Mouse (Mus musculus): ENCODE data around the gene Qrich2. TPM values are rescaled to one million over a fixed set of nuclear protein-coding genes. Genes with fewer than 3 reads are reported as not detected.
A peak's percentile ranks its signal among the peaks of the same experiment; 100 is the strongest.

Gene Qrich2
- polyA plus RNA-seq, 1 experiment from 2014 or later, result not detected

- Histone ChIP-seq H3K36me3 (no peaks in the 10 kb centered on the region), H3K27me3 (replicated peaks) (no peaks in the 10 kb centered on the region), H3K4me3 (no peak overlapping the region), H3K9me3 (replicated peaks) (no peaks in the 10 kb centered on the region), H3K4me2 (peak overlapping the region; percentile 16; the same call in 1 of the 2 replicates), H3K9ac (0 out of 2 replicates have a peak overlapping the region, but pooled peaks have one; percentile 22), H3K4me1 (peaks cover 42% of the 10 kb centered on the region), H3K27ac (peak overlapping the region; percentile 40; the same call in 1 of the 2 replicates)
- no peak for ATAC-seq
- 23% methylated on average over 8 of the region's 8 CpGs for WGBS (ENCODE audit: insufficient replicate concordance)
Observed at GRCm38 (mm10) chr11:116424621-116425407, 41.2 kb downstream of the Qrich2 start.

GRCm38 (mm10) chr11:116423782-116424620, 42.0 kb downstream of the Qrich2 start:
- Histone ChIP-seq H3K4me2 (peak overlapping the region; percentile 20; the same call in 1 of the 2 replicates), H3K4me1 (peaks cover 35% of the 10 kb centered on the region), H3K4me3 (no peak overlapping the region), H3K9me3 (replicated peaks) (no peaks in the 10 kb centered on the region), H3K36me3 (no peaks in the 10 kb centered on the region), H3K27me3 (replicated peaks) (no peaks in the 10 kb centered on the region), H3K27ac (peak overlapping the region; percentile 54), H3K9ac (0 out of 2 replicates have a peak overlapping the region, but pooled peaks have one; percentile 12)
- ATAC-seq, result no peak
- WGBS (ENCODE audit: insufficient replicate concordance), result 39% methylated on average over 10 of the region's 10 CpGs

GRCm38 (mm10) chr11:116423214-116423613, 42.8 kb downstream of the Qrich2 start:
- H3K36me3 ChIP-seq, result no peaks in the 10 kb centered on the region

GRCm38 (mm10) chr11:116422562-116422961, 43.5 kb downstream of the Qrich2 start:
- Histone ChIP-seq H3K27me3 (replicated peaks) (no peaks in the 10 kb centered on the region), H3K4me3 (no peak overlapping the region), H3K27ac (no peak overlapping the region), H3K4me1 (peaks cover 33% of the 10 kb centered on the region), H3K4me2 (no peak overlapping the region), H3K9me3 (replicated peaks) (no peaks in the 10 kb centered on the region), H3K9ac (no peak overlapping the region), H3K36me3 (no peaks in the 10 kb centered on the region)
- WGBS (ENCODE audit: insufficient replicate concordance), result 69% methylated on average over 2 of the region's 2 CpGs
- no peak for ATAC-seq

More at GRCm38 (mm10) chr11:116423214-116423613, 42.8 kb downstream of the Qrich2 start:
- no peak overlapping the region for H3K4me2 ChIP-seq
- H3K4me1 ChIP-seq, result peaks cover 30% of the 10 kb centered on the region
- 64% methylated on average over 6 of the region's 6 CpGs for WGBS (ENCODE audit: insufficient replicate concordance)
- H3K4me3 ChIP-seq, result no peak overlapping the region
- ATAC-seq, result no peak
- H3K9me3 ChIP-seq (replicated peaks), result no peaks in the 10 kb centered on the region
- no peak overlapping the region for H3K9ac ChIP-seq
- H3K27ac ChIP-seq, result no peak overlapping the region
- no peaks in the 10 kb centered on the region for H3K27me3 ChIP-seq (replicated peaks)

- ATAC-seq, result no peak
- no peaks in the 10 kb centered on the region for H3K9me3 ChIP-seq (replicated peaks)
- 68% methylated on average over 6 of the region's 6 CpGs for WGBS (ENCODE audit: insufficient replicate concordance)
- no peak overlapping the region for H3K4me2 ChIP-seq
- H3K4me3 ChIP-seq, result no peak overlapping the region
- no peaks in the 10 kb centered on the region for H3K27me3 ChIP-seq (replicated peaks)
- no peak overlapping the region for H3K27ac ChIP-seq
- peaks cover 33% of the 10 kb centered on the region for H3K4me1 ChIP-seq
- H3K9ac ChIP-seq, result no peak overlapping the region
- H3K36me3 ChIP-seq, result no peaks in the 10 kb centered on the region
Observed at GRCm38 (mm10) chr11:116421102-116421501, 44.9 kb downstream of the Qrich2 start.

- Histone ChIP-seq H3K36me3 (no peaks in the 10 kb centered on the region), H3K4me1 (peaks cover 16% of the 10 kb centered on the region), H3K27ac (no peak overlapping the region), H3K4me3 (no peak overlapping the region), H3K27me3 (replicated peaks) (peaks cover 14% of the 10 kb centered on the region), H3K4me2 (no peak overlapping the region), H3K9ac (no peak overlapping the region), H3K9me3 (replicated peaks) (no peaks in the 10 kb centered on the region)
- WGBS (ENCODE audit: insufficient replicate concordance), result 78% methylated on average over 6 of the region's 6 CpGs
- ATAC-seq, result no peak
Observed at GRCm38 (mm10) chr11:116418841-116419462, 47.1 kb downstream of the Qrich2 start.

GRCm38 (mm10) chr11:116418194-116418840, 47.7 kb downstream of the Qrich2 start:
- Histone ChIP-seq H3K9ac (no peak overlapping the region), H3K4me3 (no peak overlapping the region), H3K4me1 (peaks cover 18% of the 10 kb centered on the region), H3K4me2 (no peak overlapping the region), H3K27me3 (replicated peaks) (peaks cover 20% of the 10 kb centered on the region), H3K9me3 (replicated peaks) (no peaks in the 10 kb centered on the region), H3K36me3 (no peaks in the 10 kb centered on the region), H3K27ac (no peak overlapping the region)
- ATAC-seq, result no peak
- WGBS (ENCODE audit: insufficient replicate concordance), result 14% methylated on average over 2 of the region's 2 CpGs

GRCm38 (mm10) chr11:116417054-116417453, 49.0 kb downstream of the Qrich2 start:
- H3K4me2 ChIP-seq, result no peak overlapping the region
- H3K27ac ChIP-seq, result no peak overlapping the region
- peaks cover 31% of the 10 kb centered on the region for H3K4me1 ChIP-seq
- no peak overlapping the region for H3K9ac ChIP-seq
- H3K36me3 ChIP-seq, result no peaks in the 10 kb centered on the region
- no peak for ATAC-seq
- WGBS (ENCODE audit: insufficient replicate concordance), result 76% methylated on average over 5 of the region's 5 CpGs
- H3K9me3 ChIP-seq (replicated peaks), result no peaks in the 10 kb centered on the region
- H3K27me3 ChIP-seq (replicated peaks), result peaks cover 32% of the 10 kb centered on the region
- H3K4me3 ChIP-seq, result no peak overlapping the region

GRCm38 (mm10) chr11:116416196-116416943, 49.7 kb downstream of the Qrich2 start:
- H3K4me2 ChIP-seq, result no peak overlapping the region
- WGBS (ENCODE audit: insufficient replicate concordance), result 71% methylated on average over 6 of the region's 6 CpGs
- no peak for ATAC-seq
- peaks cover 38% of the 10 kb centered on the region for H3K4me1 ChIP-seq
- no peak overlapping the region for H3K27ac ChIP-seq
- no peaks in the 10 kb centered on the region for H3K36me3 ChIP-seq
- no peak overlapping the region for H3K9ac ChIP-seq
- H3K27me3 ChIP-seq (replicated peaks), result peaks cover 39% of the 10 kb centered on the region
- no peaks in the 10 kb centered on the region for H3K9me3 ChIP-seq (replicated peaks)
- no peak overlapping the region for H3K4me3 ChIP-seq

GRCm38 (mm10) chr11:116413631-116414022, 52.4 kb downstream of the Qrich2 start:
- peaks cover 32% of the 10 kb centered on the region for H3K4me1 ChIP-seq
- no peaks in the 10 kb centered on the region for H3K9me3 ChIP-seq (replicated peaks)
- peak overlapping the region; percentile 98 for H3K4me2 ChIP-seq
- 0 out of 2 replicates have a peak, but pooled peaks have one; percentile 10 for ATAC-seq
- H3K27ac ChIP-seq, result no peak overlapping the region
- peak overlapping the region; percentile 74; the same call in 1 of the 2 replicates for H3K9ac ChIP-seq
- WGBS (ENCODE audit: insufficient replicate concordance), result 58% methylated on average over 4 of the region's 4 CpGs
- peaks cover 45% of the 10 kb centered on the region for H3K27me3 ChIP-seq (replicated peaks)
- 0 out of 2 replicates have a peak overlapping the region, but pooled peaks have one; percentile 70 for H3K4me3 ChIP-seq
- H3K36me3 ChIP-seq, result no peaks in the 10 kb centered on the region

All from liver, embryonic 12.5 days (tissue).